Comparison of ENCODE assay signal across 13 mouse cellular contexts in genomic region chr13:64180300-64180699, GRCm38 (mm10). TPM values are rescaled to one million over a fixed set of nuclear protein-coding genes. Genes with fewer than 3 reads are reported as not detected.
DNase-seq lines count a peak whose midpoint lies in the region; ATAC-seq and TF ChIP-seq lines count a peak whose summit lies in the region.
"Had no signal": no experiment of that assay in that cellular context is flagged by ENCODE, and none has a peak within 500 bp of the region (broad histone marks: within the 10 kb centered on the region; RNA-seq: fewer than 3 reads in every experiment).

No protein-coding gene starts in this region.

- H3K4me1 ChIP-seq in hindbrain, postnatal 0 days (ENCODE audit: insufficient read depth, low read length), result no peaks in the 10 kb centered on the region
- H3K4me1 ChIP-seq in hindbrain, embryonic 13.5 days (replicated peaks), result no peaks in the 10 kb centered on the region
- H3K4me1 ChIP-seq: embryonic facial prominence, embryonic 12.5 days had no signal

- H3K9ac ChIP-seq in hindbrain, postnatal 0 days (replicated peaks; ENCODE audit: low read length), result no peak overlapping the region
- H3K9ac ChIP-seq in hindbrain, embryonic 13.5 days, result no peak overlapping the region
- H3K9ac ChIP-seq: embryonic facial prominence, embryonic 12.5 days; lung, embryonic 15.5 days; midbrain, embryonic 12.5 days had no signal

- WGBS in hindbrain, postnatal 0 days, result 86% methylated on average over 4 of the region's 4 CpGs
- WGBS in hindbrain, embryonic 13.5 days, result 86% methylated on average over 4 of the region's 4 CpGs

- peak; percentile 18; the same call in 1 of the 2 replicates for TF ChIP-seq CTCF in hindbrain, postnatal 0 days (IDR thresholded peaks at IDR 0.05; ENCODE audit: low read depth)

- no peak for DNase-seq in hindbrain, postnatal 0 days (ENCODE audit: low spot score)
- peak; percentile 18 for DNase-seq in retina, postnatal 1 day
- no peak for DNase-seq in retina, embryonic 14.5 days (ENCODE audit: low spot score)
- no peak for DNase-seq in MN1 (ENCODE audit: low spot score)
- DNase-seq in yolk sac, embryonic 10.5 days (ENCODE audit: low spot score), result no peak

- H3K36me3 ChIP-seq in hindbrain, postnatal 0 days (ENCODE audit: insufficient read depth, low read length), result peaks cover 34% of the 10 kb centered on the region; the same call in 1 of the 2 replicates
- H3K36me3 ChIP-seq in hindbrain, embryonic 13.5 days, result peaks cover 75% of the 10 kb centered on the region

- H3K4me3 ChIP-seq in hindbrain, postnatal 0 days (ENCODE audit: low read length), result no peak overlapping the region
- no peak overlapping the region for H3K4me3 ChIP-seq in hindbrain, embryonic 13.5 days
- H3K4me3 ChIP-seq: embryonic facial prominence, embryonic 12.5 days; forebrain, embryonic 10.5 days; heart, embryonic 10.5 days; layer of hippocampus, adult 2 months; lung, embryonic 15.5 days; midbrain, embryonic 12.5 days had no signal

- ATAC-seq in hindbrain, postnatal 0 days, result no peak
- ATAC-seq in hindbrain, embryonic 13.5 days (ENCODE audit: low FRiP score), result no peak
- ATAC-seq in granulocyte monocyte progenitor cell, adult 5-6 weeks (replicated peaks; ENCODE audit: poor library complexity, severe bottlenecking), result peak; percentile 62

- no peak overlapping the region for H3K4me2 ChIP-seq in hindbrain, postnatal 0 days (ENCODE audit: low read depth, low read length)
- H3K4me2 ChIP-seq in hindbrain, embryonic 13.5 days, result no peak overlapping the region
- H3K4me2 ChIP-seq: embryonic facial prominence, embryonic 12.5 days; lung, embryonic 15.5 days; midbrain, embryonic 12.5 days had no signal

- H3K27me3 ChIP-seq in hindbrain, postnatal 0 days (ENCODE audit: insufficient read depth, low read length), result no peaks in the 10 kb centered on the region
- no peaks in the 10 kb centered on the region for H3K27me3 ChIP-seq in hindbrain, embryonic 13.5 days
- H3K27me3 ChIP-seq: embryonic facial prominence, embryonic 12.5 days; lung, embryonic 15.5 days; midbrain, embryonic 12.5 days had no signal

- no peaks in the 10 kb centered on the region for H3K9me3 ChIP-seq in hindbrain, postnatal 0 days (ENCODE audit: low read length)
- H3K9me3 ChIP-seq in hindbrain, embryonic 13.5 days, result no peaks in the 10 kb centered on the region
- H3K9me3 ChIP-seq: embryonic facial prominence, embryonic 12.5 days; forebrain, embryonic 10.5 days; heart, embryonic 10.5 days; lung, embryonic 15.5 days; midbrain, embryonic 12.5 days had no signal

- no peak overlapping the region for H3K27ac ChIP-seq in hindbrain, postnatal 0 days
- H3K27ac ChIP-seq in hindbrain, embryonic 13.5 days, result no peak overlapping the region
- H3K27ac ChIP-seq: embryonic facial prominence, embryonic 12.5 days; forebrain, embryonic 10.5 days; heart, embryonic 10.5 days; layer of hippocampus, adult 2 months; lung, embryonic 15.5 days; midbrain, embryonic 12.5 days had no signal

RNA-seq across cellular contexts. Expression of gene Habp4, which starts 18.7 kb away (rescaled TPM):
- total RNA-seq in hindbrain, postnatal 0 days (2014; rRNA removed), result 47.1 and 64.6 TPM in 2 replicates
- 63.4 and 65.6 TPM in 2 replicates for polyA plus RNA-seq in hindbrain, postnatal 0 days (2015; fragmentation: Nextera tagmentation; extraction: Ambion mirVana)
- polyA plus RNA-seq in hindbrain, embryonic 13.5 days (2015; fragmentation: Nextera tagmentation; extraction: Ambion mirVana), result 28.9 and 29.9 TPM in 2 replicates
- 6.7 and 7.5 TPM in 2 replicates for total RNA-seq in granulocyte monocyte progenitor cell, adult 5-6 weeks (2014; fragmentation: Nextera tagmentation)
- total RNA-seq in granulocyte monocyte progenitor cell, adult 5-6 weeks (2017), result 1.7 and 7.7 TPM in 2 replicates

RNA-seq across cellular contexts. Expression of gene Zfp367, which starts 27.3 kb away (rescaled TPM):
- 15.3 and 17.0 TPM in 2 replicates for total RNA-seq in hindbrain, postnatal 0 days (2014; rRNA removed)
- 6.7 and 6.9 TPM in 2 replicates for polyA plus RNA-seq in hindbrain, postnatal 0 days (2015; fragmentation: Nextera tagmentation; extraction: Ambion mirVana)
- polyA plus RNA-seq in hindbrain, embryonic 13.5 days (2015; fragmentation: Nextera tagmentation; extraction: Ambion mirVana), result 5.7 and 6.6 TPM in 2 replicates
- total RNA-seq in granulocyte monocyte progenitor cell, adult 5-6 weeks (2014; fragmentation: Nextera tagmentation), result 23.9 and 35.8 TPM in 2 replicates
- 45.3 and 50.9 TPM in 2 replicates for total RNA-seq in granulocyte monocyte progenitor cell, adult 5-6 weeks (2017)

RNA-seq across cellular contexts. Expression of gene Slc35d2, which starts 51.1 kb away (rescaled TPM):
- total RNA-seq in hindbrain, postnatal 0 days (2014; rRNA removed), result 0.83 and 0.89 TPM in 2 replicates
- polyA plus RNA-seq in hindbrain, postnatal 0 days (2015; fragmentation: Nextera tagmentation; extraction: Ambion mirVana), result 1.5 and 3.4 TPM in 2 replicates
- 2.5 and 3.1 TPM in 2 replicates for polyA plus RNA-seq in hindbrain, embryonic 13.5 days (2015; fragmentation: Nextera tagmentation; extraction: Ambion mirVana)
- total RNA-seq in granulocyte monocyte progenitor cell, adult 5-6 weeks (2014; fragmentation: Nextera tagmentation), result 1.6 TPM in 1 of 2 replicates, not detected in the other
- total RNA-seq in granulocyte monocyte progenitor cell, adult 5-6 weeks (2017), result 5.8 and 6.7 TPM in 2 replicates
